Mouse (Mus musculus) left cerebral cortex, adult 2 months (tissue): ENCODE results near the gene 4931409K22Rik. TPM values are rescaled to one million over a fixed set of nuclear protein-coding genes. Genes with fewer than 3 reads are reported as not detected.

Experiments used
- DNase-seq, 2 experiments: peaks; one replicate each; pipeline ENCODE4 v3.0.0; 2021 to 2022; ENCODE audit warnings: low spot score in 2 of 2, mixed read lengths in 1 of 2; ENCODE audit errors: extremely low spot score in 1 of 2
- H3K27ac ChIP-seq: fragments of 200-600 bp; 2 replicates; pipeline ENCODE4 v1.8.1; 2022
- H3K4me3 ChIP-seq: fragments of 200-600 bp; 2 replicates; pipeline ENCODE4 v1.8.1; 2022
- CTCF ChIP-seq: fragments of 200-600 bp; IDR thresholded peaks from 2 replicates; pipeline ENCODE4 v1.8.1; 2022; ENCODE audit warnings: antibody characterized with exemption, mild to moderate bottlenecking, moderate library complexity
- intact Hi-C: fragments of 180-260 bp; cut with DNase I; formaldehyde crosslinking; loops from one replicate; pipeline ENCODE4 v1.15.1; 2025
- microRNA-seq, 2 experiments: library from miRNA; unstranded; fragments of <30 nt; microRNA quantifications; one replicate each; pipeline ENCODE4 v1.2.0; 2021
- total RNA-seq, 2 experiments: library from RNA; stranded (reverse); gene quantifications; 2 replicates each; pipeline ENCODE4 v1.2.3; 2021

4931409K22Rik gene
- total RNA-seq, 2 experiments from 2014 or later, result 0.14 TPM; not detected in 1

GRCm38 (mm10) chr5:24512271-24512670 lies 44.3 kb downstream of the 4931409K22Rik start:
- no peak for TF ChIP-seq CTCF

GRCm38 (mm10) chr5:24510635-24511034 lies 46.0 kb downstream of the 4931409K22Rik start:
- peak in 1 of 2 experiments; percentile 52 for DNase-seq
- H3K4me3 ChIP-seq, result no peak overlapping the region
- H3K27ac ChIP-seq, result no peak overlapping the region
- peak; percentile 67 for TF ChIP-seq CTCF
- intact Hi-C loops, result loop anchor here (2.0 kb wide), 1 partner anchor 142 kb away; no protein-coding TSS in a partner anchor

More at GRCm38 (mm10) chr5:24512271-24512670, 44.3 kb downstream of the 4931409K22Rik start:
- no peak for DNase-seq
- Histone ChIP-seq H3K4me3 (no peak overlapping the region), H3K27ac (no peak overlapping the region)
- intact Hi-C loops, result no loop called here

GRCm38 (mm10) chr5:24508406-24508805 lies 48.2 kb downstream of the 4931409K22Rik start:
- no peak overlapping the region for H3K27ac ChIP-seq
- no peak; the same call in 1 of the 2 replicates for TF ChIP-seq CTCF
- H3K4me3 ChIP-seq, result no peak overlapping the region
- intact Hi-C loops, result no loop called here
- DNase-seq, result no peak

- Histone ChIP-seq H3K4me3 (no peak overlapping the region), H3K27ac (no peak overlapping the region)
- DNase-seq, result no peak
- no peak for TF ChIP-seq CTCF
- intact Hi-C loops, result no loop called here
These were observed 51.1 kb downstream of the 4931409K22Rik start for GRCm38 (mm10) chr5:24505513-24505912.

- no peak for TF ChIP-seq CTCF
- no peak overlapping the region for H3K4me3 ChIP-seq
- intact Hi-C loops, result no loop called here
- no peak overlapping the region for H3K27ac ChIP-seq
- DNase-seq, result no peak
These were observed 53.8 kb downstream of the 4931409K22Rik start for GRCm38 (mm10) chr5:24502786-24503185.

- H3K27ac ChIP-seq, result no peak overlapping the region
- H3K4me3 ChIP-seq, result no peak overlapping the region
- intact Hi-C loops, result no loop called here
- DNase-seq, result no peak
- TF ChIP-seq CTCF, result no peak
These were observed 55.8 kb downstream of the 4931409K22Rik start for GRCm38 (mm10) chr5:24500851-24501250.

- DNase-seq, result no peak
- no peak overlapping the region for H3K27ac ChIP-seq
- H3K4me3 ChIP-seq, result no peak overlapping the region
- intact Hi-C loops, result no loop called here
- no peak for TF ChIP-seq CTCF
These were observed 57.5 kb downstream of the 4931409K22Rik start for GRCm38 (mm10) chr5:24499113-24499512.

- intact Hi-C loops, result no loop called here
- no peak overlapping the region for H3K4me3 ChIP-seq
- no peak for TF ChIP-seq CTCF
- H3K27ac ChIP-seq, result no peak overlapping the region
- DNase-seq, result no peak
These were observed 59.1 kb downstream of the 4931409K22Rik start for GRCm38 (mm10) chr5:24497526-24497925.

- no peak for DNase-seq
- H3K4me3 ChIP-seq, result no peak overlapping the region
- H3K27ac ChIP-seq, result no peak overlapping the region
- no peak for TF ChIP-seq CTCF
- intact Hi-C loops, result no loop called here
These were observed 59.9 kb downstream of the 4931409K22Rik start for GRCm38 (mm10) chr5:24496756-24497155.

GRCm38 (mm10) chr5:24495019-24495418 lies 61.6 kb downstream of the 4931409K22Rik start:
- DNase-seq, result no peak
- Histone ChIP-seq H3K4me3 (no peak overlapping the region), H3K27ac (no peak overlapping the region)
- no peak for TF ChIP-seq CTCF
- intact Hi-C loops, result no loop called here

Small RNA genes lying within 50 kb of the gene (microRNA-seq; reads per million reads assigned to microRNA genes)
- 2,142 to 2,719 reads per million in 2 experiments for gene Mir671

Other genes with a start within 250 kb of the 4931409K22Rik start
- 10 to 100 TPM; 28.6 to 32.8 TPM for gene Kcnh2, start 205.2 kb downstream of the 4931409K22Rik start, total RNA-seq
- 1 to 10 TPM; 8.8 to 9.3 TPM for gene Nos3, start 192.0 kb downstream of the 4931409K22Rik start, total RNA-seq
- 1 to 10 TPM; 4.0 to 4.2 TPM for gene Atg9b, start 164.7 kb downstream of the 4931409K22Rik start, total RNA-seq
- gene Abcb8, start 163.1 kb downstream of the 4931409K22Rik start, total RNA-seq, result 10 to 100 TPM; 45.3 to 54.9 TPM
- gene Asic3, start 143.4 kb downstream of the 4931409K22Rik start, total RNA-seq, result under 1 TPM in 1 of 2 experiments, not detected in 1; 0.36 TPM
- 100 to 1,000 TPM; 118 to 129 TPM for gene Cdk5, start 133.3 kb downstream of the 4931409K22Rik start, total RNA-seq
- 10 to 100 TPM; 31.0 to 33.8 TPM for gene Slc4a2, start 133.0 kb downstream of the 4931409K22Rik start, total RNA-seq
- gene Fastk, start 111.5 kb downstream of the 4931409K22Rik start, total RNA-seq, result 100 to 1,000 TPM; 128 to 134 TPM
- 10 to 100 TPM; 26.1 to 28.7 TPM for gene Tmub1, start 109.0 kb downstream of the 4931409K22Rik start, total RNA-seq
- 100 to 1,000 TPM; 527 to 560 TPM for gene Agap3, start 104.6 kb downstream of the 4931409K22Rik start, total RNA-seq
- gene Gbx1, start 29.6 kb downstream of the 4931409K22Rik start, total RNA-seq, result under 1 TPM; 0.09 to 0.56 TPM
- gene Asb10, start 15.8 kb downstream of the 4931409K22Rik start, total RNA-seq, result not detected
- 10 to 100 TPM; 82.4 to 89.0 TPM for gene Abcf2, start 20.7 kb upstream of the 4931409K22Rik start, total RNA-seq
- 10 to 100 TPM; 72.6 to 78.4 TPM for gene Chpf2, start 29.9 kb upstream of the 4931409K22Rik start, total RNA-seq
- 10 to 100 TPM; 90.4 to 97.4 TPM for gene Smarcd3, start 67.6 kb upstream of the 4931409K22Rik start, total RNA-seq
- gene Nub1, start 128.7 kb upstream of the 4931409K22Rik start, total RNA-seq, result 10 to 100 TPM; 74.2 to 77.3 TPM
- gene Wdr86, start 173.9 kb upstream of the 4931409K22Rik start, total RNA-seq, result under 1 TPM; 0.37 to 0.86 TPM
- gene Crygn, start 201.2 kb upstream of the 4931409K22Rik start, total RNA-seq, result 1 to 10 TPM in 1 of 2 experiments, not detected in 1; 2.0 TPM